Mouse (Mus musculus) spleen, postnatal 4 days (tissue): ENCODE measurements around the gene Naa38.

Source experiments
- DNase-seq, 2 experiments: peaks; one replicate each; pipeline ENCODE4 v3.0.0; 2022; ENCODE audit warnings: low spot score in 2 of 2

The Naa38 gene

DNA sequence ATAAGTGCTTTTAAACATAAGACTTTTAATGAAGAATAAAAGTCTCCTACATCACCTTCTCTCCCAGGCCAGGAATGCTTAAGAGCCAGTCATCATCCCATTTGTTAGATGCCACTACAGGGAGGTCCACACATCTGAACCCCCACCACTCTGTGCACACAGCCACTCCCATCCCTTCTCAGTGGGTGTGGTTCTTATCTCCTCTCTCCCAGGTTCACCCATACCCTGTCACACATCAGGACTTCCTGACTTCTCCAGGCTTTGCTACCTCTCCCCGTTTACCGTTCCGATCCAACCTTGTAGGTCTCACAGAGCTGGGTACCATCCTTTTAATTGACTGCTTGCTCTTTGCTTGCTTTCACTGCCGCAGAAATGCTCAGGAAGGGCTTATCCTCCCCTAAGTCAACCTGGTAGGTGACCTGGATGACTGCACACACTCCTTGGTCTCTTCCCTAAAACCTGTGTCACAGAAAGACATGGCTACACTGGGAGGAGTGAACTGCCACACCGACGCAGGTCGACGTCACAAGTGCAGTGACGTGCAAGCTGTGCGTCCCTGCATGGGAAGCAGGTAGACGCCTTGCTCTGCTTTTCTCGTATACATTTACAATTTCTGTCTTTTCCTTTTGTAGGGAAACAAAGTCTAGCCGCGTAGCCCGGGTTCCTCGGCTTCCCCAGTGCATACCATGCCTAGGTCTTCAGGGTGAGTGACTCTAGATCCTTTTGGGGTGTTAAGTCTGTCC, 21.9 kb upstream of the Naa38 start:
- peak in 1 of 2 experiments; percentile 54 for DNase-seq

DNA sequence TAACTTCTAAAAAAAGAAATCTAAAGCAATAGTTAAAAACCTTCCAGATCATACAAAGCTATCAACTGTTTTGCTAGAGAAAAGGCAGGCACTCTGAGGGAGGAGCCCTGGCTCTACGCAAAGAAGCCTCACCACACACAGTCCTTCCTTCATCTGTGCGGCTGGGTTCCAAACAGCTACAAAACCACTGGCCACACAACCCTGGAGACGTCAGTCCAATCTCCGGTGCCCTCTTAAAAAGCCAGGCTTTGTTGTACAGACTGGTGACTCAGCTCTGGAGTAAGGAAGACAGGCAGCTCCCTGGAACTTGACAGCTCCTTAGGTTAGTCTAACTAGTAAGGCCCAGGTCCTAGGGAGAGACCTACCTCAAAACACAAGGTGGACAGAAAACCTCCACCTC, 19.6 kb upstream of the Naa38 start:
- no peak for DNase-seq

DNA sequence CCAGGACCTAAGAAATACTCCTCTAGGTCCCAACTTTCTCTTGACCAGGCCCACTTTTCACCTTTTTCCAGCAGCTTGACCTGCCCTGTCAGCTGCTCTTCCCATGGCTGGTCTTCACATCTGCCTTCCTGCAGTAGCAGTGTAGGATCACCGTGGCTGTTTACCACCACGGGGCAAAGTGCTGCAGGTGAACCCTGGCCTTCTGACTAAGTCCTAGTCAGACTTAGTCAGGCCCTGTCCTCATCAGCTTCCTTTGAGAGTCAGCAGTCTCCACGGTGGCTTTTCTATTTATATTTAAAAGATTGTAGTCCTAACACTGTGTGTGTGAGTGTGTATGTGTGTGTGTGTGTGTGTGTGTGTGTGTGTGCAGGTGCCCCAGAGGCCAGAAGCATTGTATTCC, 17.5 kb upstream of the Naa38 start:
- DNase-seq: no peak

DNA sequence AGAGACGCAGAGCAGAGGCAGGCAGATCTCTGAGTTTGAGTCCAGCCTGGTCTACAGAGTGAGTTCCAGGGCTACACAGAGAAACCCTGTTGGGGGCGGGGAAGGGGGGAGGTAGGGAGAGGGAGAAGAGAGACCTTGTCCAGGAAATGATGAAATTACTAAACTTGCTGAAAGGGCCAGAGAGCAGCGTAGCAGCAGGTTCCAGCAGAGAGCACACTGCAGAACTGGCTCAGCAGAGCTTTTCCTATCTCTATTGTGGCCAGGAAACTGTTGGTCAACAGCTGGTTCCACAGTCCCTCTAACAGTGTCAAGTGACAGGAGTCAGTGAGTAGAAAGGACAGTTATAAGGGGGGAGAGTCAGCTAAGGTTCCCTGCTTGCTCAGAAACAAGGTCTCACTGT, 15.7 kb upstream of the Naa38 start:
- no peak for DNase-seq

DNA sequence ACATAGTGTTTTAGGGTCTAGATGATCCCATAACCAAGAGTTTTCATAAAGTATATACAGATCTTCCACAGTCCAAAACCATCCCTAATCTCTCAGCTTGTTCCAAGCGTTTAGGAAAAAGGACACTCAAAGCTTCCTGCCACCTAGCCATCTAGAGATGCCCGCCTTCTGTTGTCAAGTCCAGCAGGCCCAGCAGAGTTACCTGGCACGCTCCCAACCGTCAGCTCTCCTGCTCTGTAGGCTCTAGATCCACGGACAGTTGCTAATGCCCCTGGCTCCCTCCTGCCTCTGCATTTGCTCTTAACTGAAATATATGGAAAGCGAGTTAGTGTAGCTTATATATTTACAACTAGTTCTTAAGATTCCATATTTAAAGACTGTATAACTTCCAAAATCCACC, 13.9 kb upstream of the Naa38 start:
- DNase-seq: no peak

DNA sequence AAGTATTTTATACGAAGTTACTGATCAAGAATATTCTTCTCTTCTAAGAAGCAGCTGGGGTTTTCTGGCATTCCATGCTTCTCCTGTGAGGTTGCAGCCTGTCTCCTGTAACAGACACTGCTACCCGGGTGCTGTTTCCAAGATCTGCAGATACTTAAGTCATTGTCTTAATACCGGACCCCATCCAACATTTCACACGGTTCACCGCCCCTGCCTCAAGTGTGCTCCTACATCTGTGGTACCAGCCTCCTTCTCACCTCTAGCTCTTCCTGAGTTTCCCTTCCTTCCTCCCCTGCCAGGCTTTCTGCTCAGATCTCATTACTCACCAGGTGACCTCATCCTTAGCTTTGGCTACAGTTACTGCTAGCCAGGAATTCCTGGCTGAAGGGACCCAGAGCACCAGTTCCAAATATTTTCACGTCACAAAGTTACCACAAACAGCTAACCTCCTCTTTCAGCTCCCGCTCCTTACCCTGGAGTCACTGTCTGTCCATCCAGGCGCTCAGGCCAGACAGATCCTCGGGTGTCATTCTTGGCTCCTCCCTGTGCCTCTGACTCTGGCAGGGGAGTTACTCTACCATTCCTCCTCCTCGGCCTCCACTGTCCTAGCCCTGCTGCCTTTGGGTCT, 12.7 kb upstream of the Naa38 start:
- no peak for DNase-seq

DNA sequence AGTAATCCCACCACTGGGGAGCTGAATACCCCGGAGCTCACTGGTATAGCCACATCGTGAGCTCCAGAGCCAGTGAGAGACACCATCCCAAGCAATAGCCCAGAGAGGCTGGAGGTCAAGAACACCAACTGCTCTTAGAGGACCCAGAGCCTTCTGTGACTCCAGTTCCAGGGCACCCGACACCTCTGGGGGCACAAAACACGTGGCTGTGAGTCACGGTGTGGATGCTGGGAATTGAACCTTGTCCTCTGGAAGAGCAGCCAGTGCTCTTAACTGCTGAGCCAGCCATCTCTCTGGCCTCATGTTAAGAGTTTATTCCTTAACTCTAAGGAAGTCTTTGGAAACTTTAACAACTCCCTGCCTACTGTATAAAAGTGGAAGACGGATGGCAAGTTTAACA, 10.3 kb upstream of the Naa38 start:
- no peak for DNase-seq

DNA sequence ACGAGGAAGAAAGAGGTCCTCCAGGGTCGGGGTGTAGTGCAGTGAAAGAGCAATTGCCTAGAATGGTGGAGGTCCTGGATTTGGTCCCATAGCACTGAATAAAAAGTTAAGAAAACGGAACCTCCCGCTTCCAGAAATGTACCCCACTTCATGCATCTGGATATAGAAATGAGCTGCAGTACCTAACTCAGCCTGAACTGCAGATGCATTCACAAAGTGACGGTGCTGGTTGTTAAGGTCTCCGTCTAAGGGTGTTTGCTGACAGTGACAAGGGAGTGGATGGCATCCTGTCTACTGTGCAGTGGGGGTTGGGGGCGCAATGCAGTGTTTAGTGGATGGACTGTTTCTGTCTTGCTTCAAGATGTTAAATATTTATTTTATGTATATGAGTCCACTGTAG, 8.5 kb upstream of the Naa38 start:
- DNase-seq: no peak

DNA sequence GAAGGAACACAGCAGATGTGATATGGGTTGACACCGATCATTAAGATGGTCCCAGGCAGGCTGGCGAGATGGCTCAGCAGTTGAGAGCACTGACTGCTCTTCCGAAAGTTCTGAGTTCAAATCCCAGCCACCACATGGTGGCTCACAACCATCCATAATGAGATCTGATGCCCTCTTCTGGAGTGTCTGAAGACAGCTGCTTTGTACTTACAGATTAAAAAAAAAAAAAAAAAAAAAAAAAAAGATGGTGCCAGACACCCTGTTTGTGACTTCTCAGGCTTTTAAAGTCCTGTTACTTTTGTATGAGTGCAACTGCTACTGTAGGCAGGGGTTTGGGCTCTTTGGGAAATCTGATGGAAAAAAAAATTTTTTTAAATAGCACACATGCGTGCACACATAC, 6.6 kb upstream of the Naa38 start:
- no peak for DNase-seq

DNA sequence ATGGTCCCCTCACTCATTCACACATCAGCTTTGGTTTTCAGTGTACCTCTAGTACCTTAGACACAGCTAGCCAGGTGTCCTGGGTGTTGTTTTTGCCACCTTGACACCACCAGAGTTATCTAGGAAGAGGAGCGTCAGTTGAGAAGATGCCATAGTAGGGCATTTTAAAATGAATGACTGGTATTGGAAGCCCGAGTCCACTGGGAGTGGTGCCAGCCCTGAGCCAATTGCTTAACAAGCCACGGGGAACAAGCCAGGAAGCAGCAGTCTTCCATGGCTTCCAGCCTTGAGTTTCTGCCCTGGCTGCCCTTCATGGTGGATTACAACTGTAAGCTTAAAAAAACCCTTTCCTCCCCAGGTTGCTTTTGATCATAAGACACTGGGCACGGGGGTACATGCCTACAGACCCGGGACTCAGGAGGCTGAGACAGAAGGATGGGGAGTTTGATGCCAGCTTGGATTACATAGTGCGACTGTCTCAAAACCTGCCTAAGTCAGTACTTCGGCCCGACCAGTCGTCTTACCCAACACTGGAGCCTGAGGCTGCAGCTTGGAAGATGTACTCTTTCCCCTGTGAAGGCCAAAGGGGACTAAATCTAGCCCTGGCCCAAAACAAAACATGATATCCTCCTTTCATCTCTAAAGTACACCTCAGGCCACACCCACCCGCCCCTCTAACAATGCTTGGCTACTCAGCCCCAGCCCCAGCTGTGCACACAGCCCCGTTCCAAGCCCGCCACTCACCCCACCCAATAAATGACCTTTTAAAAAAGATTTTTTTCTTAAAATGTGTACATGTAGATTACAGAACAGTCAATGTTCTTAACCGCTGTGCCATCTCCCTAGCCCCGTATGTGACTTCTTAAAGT, 5.5 kb upstream of the Naa38 start:
- DNase-seq: no peak

DNA sequence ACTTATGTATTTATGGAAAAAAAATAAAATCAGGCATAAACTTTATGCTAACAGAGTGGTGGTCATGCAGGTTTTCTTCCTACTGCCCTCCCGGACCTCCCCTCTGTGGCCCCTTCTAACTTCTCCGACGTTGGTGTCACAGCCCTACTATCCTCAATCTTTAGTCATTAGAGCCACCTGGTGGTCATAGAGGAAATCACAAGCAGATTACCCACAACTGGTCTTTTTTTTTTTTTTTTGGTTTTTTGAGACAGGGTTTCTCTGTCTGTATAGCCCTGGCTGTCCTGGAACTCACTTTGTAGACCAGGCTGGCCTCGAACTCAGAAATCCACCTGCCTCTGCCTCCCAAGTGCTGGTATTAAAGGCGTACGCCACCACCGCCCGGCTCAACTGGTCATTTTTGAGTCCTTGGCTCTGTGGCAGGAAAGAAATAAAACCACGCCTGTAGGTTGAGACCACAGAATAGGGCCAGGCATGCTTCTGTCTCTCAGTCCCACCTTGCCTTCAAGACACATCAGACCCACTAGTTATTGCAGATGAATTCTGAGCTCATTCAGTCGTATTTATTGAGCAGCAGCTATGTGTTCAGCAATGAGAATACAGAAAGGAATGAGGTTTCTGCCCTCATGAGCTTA, 4.8 kb upstream of the Naa38 start:
- DNase-seq: peak; percentile 72 to 85

DNA sequence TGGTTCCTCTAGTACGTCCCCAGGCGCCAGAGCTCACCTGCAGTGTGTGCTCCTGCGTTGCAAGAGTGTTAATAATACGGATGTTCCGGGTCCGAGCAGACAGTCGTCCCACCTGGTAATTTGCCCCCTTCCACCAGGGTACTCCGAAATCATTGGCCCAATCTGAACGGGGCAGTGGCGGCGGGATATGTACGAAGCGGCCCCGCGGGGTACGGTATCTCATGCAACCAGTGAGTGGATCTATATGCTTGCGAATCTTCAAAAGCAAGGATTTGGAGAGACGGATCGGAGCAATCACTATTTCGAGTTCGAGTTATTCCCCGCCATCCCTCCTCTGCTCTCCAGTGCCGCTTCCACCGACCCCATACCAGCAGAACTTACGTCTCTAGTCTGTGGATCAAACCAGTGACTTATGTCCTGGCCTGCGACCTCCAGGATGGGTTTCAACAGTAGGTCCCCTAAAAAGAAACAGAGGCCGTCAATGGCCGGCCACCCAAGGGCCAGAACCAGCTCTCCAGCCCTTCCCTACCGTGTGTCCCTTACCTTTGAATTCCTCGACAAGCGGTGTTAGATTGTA, 608 bp upstream of the Naa38 start:
- DNase-seq: peak; percentile 21 to 69

DNA sequence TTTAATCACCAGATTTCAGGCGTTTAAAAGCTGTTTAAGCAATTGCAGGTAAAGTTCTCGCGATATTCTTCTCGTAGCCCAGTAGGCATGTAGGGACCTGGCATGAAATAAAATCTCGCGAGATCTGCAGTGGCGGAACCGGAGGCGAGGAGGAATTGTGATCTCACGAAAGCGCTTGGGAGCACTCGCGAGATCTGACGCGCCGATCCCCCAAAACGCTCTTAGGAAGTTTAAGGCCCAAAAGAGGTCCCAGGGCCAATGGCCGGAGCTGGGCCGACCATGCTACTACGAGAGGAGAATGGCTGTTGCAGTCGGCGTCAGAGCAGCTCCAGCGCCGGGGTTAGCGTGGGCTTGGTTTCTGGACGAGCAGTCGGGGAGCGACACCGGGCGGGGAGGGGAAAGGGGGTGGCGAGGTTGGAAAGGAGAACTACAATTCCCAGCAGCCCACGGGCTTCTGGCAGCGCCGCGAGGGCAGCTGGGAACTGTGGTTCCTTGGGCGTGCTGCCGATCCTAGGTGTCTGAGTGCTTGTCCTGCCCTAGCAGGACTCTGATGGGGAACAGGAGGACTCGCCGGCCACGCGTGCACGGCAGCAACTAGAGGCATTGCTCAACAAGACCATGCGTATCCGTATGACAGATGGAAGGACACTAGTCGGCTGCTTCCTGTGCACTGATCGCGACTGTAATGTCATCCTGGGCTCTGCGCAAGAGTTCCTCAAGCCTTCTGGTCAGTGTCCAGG, 517 bp downstream of the Naa38 start:
- peak; percentile 93 to 94 for DNase-seq

DNA sequence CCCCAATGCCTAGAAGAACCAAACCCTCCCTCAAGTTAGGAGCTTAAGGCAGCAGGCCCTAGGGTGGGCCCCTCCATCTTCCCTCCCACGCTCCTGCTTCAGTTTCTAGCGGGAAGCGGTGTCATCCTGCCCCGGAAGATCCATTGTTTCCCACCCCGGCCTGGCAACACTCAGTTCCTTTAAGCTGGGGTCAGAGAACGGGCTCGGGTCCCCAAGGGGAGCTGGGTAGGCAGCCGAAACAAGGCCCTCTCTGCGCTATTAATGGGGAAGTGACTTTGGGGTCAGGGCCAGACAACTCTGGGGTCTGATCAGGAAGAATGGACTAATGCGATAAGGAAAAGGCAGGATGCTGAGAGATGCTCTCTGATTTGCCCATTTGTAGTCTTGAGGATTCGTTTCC, 1.5 kb downstream of the Naa38 start:
- peak; percentile 41 to 64 for DNase-seq

DNA sequence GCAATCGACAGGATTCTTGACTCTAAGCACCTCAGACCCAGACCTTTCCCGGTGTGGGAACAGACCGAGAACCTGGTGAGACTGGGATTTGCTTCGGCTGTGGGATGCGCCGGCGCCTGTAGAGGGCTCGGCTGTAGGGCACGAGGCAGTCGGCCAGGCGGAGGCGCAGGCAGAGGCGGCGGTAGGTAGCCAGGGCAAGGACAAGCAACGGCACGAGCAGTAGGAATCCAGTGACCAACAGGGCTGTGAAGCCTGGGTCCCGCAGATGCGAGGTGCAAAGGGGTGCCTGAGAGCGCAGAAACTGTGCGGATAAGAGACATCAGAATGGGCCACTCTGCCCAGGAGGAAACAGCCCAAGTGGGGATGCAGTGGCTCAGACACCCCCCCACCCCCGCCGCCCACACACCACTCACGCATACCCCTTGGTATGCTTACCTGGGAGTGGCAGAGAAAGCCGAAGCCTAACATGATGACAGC, 2.3 kb downstream of the Naa38 start:
- peak; percentile 15 to 64 for DNase-seq

DNA sequence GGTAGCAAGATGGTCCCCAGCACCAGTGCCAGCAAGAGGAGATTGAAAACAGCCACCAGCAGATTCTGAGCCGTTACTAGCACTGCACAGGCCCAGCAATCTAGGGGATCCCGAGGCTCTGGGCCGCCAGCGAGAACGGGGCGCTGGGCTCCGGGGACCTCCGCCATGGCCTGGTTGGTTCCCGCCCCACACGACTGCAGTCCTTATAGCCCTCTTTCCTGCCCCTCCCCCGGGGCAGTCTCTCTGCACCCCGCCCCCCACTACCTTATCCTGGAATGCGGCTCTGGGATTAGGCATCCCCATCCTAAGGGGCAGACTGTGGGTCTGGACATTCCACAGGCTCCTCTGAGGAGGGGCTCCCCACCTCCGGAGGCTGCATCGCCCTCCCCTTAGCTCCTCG, 2.8 kb downstream of the Naa38 start, which contains the start of gene Tmem88:
Gene Tmem88 (minus strand): TSS at position 176 of the 400 bp plus-strand sequence.
- peak; percentile 23 to 63 for DNase-seq

DNA sequence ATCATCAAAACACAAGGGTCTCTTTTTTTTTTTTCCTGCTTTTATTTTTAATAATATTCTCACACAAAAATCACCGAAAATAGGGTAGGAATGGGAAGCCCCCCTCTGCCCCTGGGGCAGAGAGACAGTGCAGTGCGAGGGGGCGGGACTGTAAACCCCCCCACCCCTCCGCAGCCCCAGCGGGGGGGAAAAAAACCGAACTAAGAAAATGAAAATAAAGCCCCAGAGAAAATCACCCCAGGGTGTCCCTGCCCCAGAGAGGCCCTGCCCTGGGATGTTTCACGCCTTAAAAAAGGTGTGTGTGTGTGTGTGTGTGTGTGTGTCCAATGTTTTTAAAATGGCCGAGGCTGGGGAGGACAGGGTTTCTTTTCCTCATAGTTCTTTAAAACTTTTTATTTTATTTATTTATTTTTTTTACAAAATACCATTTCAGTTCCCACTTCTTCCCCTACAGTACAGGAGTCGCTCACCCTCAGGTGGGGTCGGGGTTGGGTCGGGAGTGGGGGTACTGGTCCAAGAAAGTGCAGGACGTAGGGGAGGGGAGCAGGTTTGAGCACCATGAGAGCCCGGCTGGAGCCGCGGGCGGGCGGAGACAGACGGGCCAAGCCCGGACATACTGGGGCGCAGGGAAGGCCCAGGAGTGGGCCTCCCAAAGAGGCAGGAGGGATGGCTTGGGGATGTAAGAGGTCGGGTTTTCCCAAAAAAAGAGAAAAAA, 3.4 kb downstream of the Naa38 start:
- no peak for DNase-seq

DNA sequence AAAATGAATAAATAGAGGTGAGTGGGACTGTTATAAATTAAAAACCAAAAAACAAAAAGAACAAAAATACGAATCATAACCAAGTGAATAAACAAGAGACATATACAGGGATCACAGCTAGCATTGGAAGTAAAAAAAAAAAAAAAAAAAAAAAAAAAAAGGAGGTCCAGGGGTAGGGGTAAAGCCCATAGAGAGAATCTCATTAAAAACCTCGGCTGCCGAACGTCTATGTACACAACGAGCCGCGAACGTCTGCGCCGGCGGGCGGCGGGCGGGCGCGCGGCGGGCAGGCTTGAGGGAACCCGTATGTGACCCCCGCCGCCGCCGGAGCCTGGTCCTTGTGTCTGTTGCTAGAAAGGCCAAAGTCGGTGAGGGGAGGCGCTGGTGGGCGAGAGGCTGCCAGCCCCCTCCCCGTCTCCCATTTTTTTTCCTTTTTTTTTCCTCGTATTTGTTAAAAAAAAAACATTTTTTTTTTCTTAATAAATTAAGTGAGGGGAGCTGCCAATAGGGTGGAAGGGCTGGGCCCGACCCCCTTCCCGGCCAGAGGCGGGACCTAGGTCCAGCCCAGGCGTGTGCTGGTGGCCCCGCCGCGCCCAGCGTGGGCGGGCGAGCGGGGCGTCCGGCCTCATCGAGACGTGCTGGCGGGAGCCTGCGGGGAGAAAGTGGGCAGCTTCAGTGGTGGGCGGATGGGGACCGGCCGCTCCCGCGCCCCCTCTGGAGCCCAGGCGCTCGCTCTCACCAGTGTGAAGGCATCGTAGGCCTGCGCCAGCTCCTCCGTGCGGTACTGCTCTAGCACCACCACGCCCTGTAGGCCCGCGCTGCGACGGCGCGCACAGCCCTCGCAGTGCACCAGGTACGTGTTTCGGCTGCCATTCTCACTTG, 4.2 kb downstream of the Naa38 start:
- DNase-seq: no peak
